Mouse (Mus musculus): Measurements from ENCODE around the gene Islr2.

GRCm38 (mm10) chr9:58204448-58205000 is 405 bp upstream of the Islr2 start:
- TF ChIP-seq CTCF (IDR thresholded peaks at IDR 0.05; ENCODE audit: insufficient read depth, low read length), result peak; percentile 94
- no peak for TF ChIP-seq POLR2A (IDR thresholded peaks at IDR 0.05; ENCODE audit: borderline replicate concordance, extremely low read depth, low read depth, low read length)

Measured in lung, adult 2 months (tissue).